Mouse (Mus musculus) heart, postnatal 0 days (tissue): ENCODE results near the gene Mid1. TPM values are rescaled to one million over a fixed set of nuclear protein-coding genes. Genes with fewer than 3 reads are reported as not detected.
"Not testable (repeated sequence)": the region's sequence is repeated elsewhere in the genome, so short reads cannot be mapped to it uniquely, and the experiment has no call there.

Source experiments
- ATAC-seq: fragments of 200-750 bp; cut with Nextera tagmentation; 2 replicates; pipeline ENCODE4 v1.8.0; 2017; ENCODE audit warnings: low read depth, moderate number of reproducible peaks, moderate library complexity; ENCODE audit not compliant: insufficient read depth
- DNase-seq: peaks from one replicate; pipeline ENCODE4 v3.0.0-alpha.2; 2016; ENCODE audit warnings: low spot score
- H3K27ac ChIP-seq: fragments of 300-500 bp; sonication (generic); 2 replicates; pipeline ENCODE4 v1.5.1; 2014; ENCODE audit warnings: low read depth, mild to moderate bottlenecking
- H3K27me3 ChIP-seq: fragments of 300-500 bp; sonication (generic); 2 replicates; pipeline ENCODE4 v1.6.1; 2014; ENCODE audit warnings: low read length, mixed read lengths; ENCODE audit not compliant: control insufficient read depth, insufficient read depth
- H3K36me3 ChIP-seq: fragments of 300-500 bp; sonication (generic); replicated peaks from 2 replicates; pipeline ENCODE4 v1.6.1; 2014; ENCODE audit warnings: low read length, mixed read lengths; ENCODE audit not compliant: control insufficient read depth, insufficient read depth
- H3K4me1 ChIP-seq: fragments of 300-500 bp; sonication (generic); 2 replicates; pipeline ENCODE4 v1.6.1; 2014; ENCODE audit warnings: antibody characterized with exemption; ENCODE audit not compliant: control insufficient read depth, insufficient read depth
- H3K4me2 ChIP-seq: fragments of 300-500 bp; sonication (generic); 2 replicates; pipeline ENCODE4 v1.6.1; 2014; ENCODE audit warnings: low read depth, mild to moderate bottlenecking, low read length, moderate library complexity
- H3K4me3 ChIP-seq: fragments of 300-500 bp; sonication (generic); 2 replicates; pipeline ENCODE4 v1.5.1; 2014; ENCODE audit warnings: low read depth, low read length
- H3K9ac ChIP-seq: fragments of 300-500 bp; sonication (generic); replicated peaks from 2 replicates; pipeline ENCODE4 v1.6.1; 2014; ENCODE audit warnings: low read depth, low read length, mixed read lengths
- H3K9me3 ChIP-seq: fragments of 300-500 bp; sonication (generic); replicated peaks from 2 replicates; pipeline ENCODE4 v1.6.1; 2016; ENCODE audit warnings: low read length; ENCODE audit not compliant: control insufficient read depth
- CTCF ChIP-seq: IDR thresholded peaks from 2 replicates; pipeline ENCODE4 v1.5.1; 2016; ENCODE audit warnings: antibody characterized with exemption, control low read depth, low read depth
- EP300 ChIP-seq: IDR thresholded peaks from 2 replicates; pipeline ENCODE4 v1.6.1; 2016; ENCODE audit warnings: antibody characterized with exemption, low read depth
- WGBS: fragments of 180-500 bp; shearing (Covaris S2); extraction: QIAGEN DNeasy Blood & Tissue Kit; methylation state at CpG from one replicate; pipeline ENCODE4 v1.1.7; 2014; 5-methylcytosine and 5-hydroxymethylcytosine counted together
- polyA plus RNA-seq: library from polyadenylated mRNA; unstranded; fragments of >200 nt; fragmentation: Nextera tagmentation; extraction: Ambion mirVana; gene quantifications from 2 replicates; pipeline ENCODE4 v1.2.1, GENCODE M21; 2015
- total RNA-seq: library from RNA; depleted of rRNA; stranded (reverse); fragments of >200 nt; gene quantifications from 2 replicates; pipeline ENCODE4 v1.2.3, GENCODE M21; 2014; ENCODE audit warnings: low replicate concordance

The Mid1 gene
- total and polyA plus RNA-seq, 2 experiments from 2014 or later, result 2.8 to 10.6 TPM

DNA sequence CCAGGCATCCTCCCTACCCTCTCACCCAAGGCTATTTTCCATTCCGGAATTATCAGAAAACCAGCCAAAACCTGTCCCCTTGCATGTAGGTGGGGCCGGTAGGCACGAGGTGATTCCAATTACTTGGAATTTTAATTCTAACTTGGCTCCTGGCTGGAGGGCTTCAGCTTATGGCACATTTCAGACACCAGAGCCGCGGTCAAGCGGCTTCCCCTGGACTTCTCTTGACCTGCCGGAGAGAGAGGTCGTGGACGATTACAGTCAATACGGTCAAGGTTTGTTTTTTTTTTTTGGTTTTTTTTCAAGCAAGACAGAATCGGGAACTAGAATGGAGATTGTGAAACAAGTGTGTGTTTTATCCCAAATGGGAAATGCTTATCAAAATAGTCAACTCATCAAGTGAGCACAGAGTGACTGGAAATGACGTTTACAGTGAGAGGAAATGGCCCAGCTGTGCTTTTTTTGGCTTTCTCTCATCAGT is 295.9 kb downstream of the Mid1 start:
- ATAC-seq, result no peak
- DNase-seq, result peak; percentile 56
- Histone ChIP-seq H3K9me3 (peaks cover 9% of the 10 kb centered on the region; the same call in 1 of the 2 replicates), H3K36me3 (peaks cover 14% of the 10 kb centered on the region), H3K4me2 (no peak overlapping the region; the same call in 1 of the 2 replicates), H3K4me1 (no peaks in the 10 kb centered on the region; the same call in 1 of the 2 replicates), H3K27ac (no peak overlapping the region), H3K27me3 (peaks cover 38% of the 10 kb centered on the region; the same call in 1 of the 2 replicates), H3K4me3 (no peak overlapping the region; the same call in 1 of the 2 replicates), H3K9ac (no peak overlapping the region)
- TF ChIP-seq EP300 (no peak), CTCF (no peak)
- 49% methylated on average over 12 of the region's 12 CpGs for WGBS

DNA sequence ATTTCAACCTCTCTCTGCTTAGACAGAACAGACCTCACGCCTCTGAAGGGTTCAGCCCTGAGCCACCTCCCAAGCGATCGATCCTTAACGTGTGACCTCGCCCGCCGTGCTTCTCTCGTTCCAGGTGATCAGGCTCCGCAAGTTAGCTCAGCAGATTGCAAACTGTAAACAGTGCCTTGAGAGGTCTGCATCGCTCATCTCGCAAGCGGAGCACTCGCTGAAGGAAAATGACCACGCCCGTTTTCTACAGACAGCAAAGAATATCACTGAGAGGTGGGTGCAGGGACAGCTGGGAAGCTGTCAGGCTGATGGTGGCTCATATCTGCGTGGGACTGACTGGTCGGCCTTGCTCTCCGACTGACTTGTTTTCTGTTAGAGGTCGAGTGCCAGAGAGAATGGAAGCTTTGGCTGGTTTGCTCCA is 296.8 kb downstream of the Mid1 start:
- peaks cover 38% of the 10 kb centered on the region; the same call in 1 of the 2 replicates for H3K27me3 ChIP-seq
- H3K36me3 ChIP-seq, result peaks cover 15% of the 10 kb centered on the region
- not testable (repeated sequence) for H3K9ac ChIP-seq, ATAC-seq, H3K27ac ChIP-seq, DNase-seq, H3K9me3 ChIP-seq, H3K4me3 ChIP-seq, H3K4me1 ChIP-seq
- peak overlapping the region; percentile 2; the same call in 1 of the 2 replicates for H3K4me2 ChIP-seq
- WGBS, result 57% methylated on average over 19 of the region's 19 CpGs

DNA sequence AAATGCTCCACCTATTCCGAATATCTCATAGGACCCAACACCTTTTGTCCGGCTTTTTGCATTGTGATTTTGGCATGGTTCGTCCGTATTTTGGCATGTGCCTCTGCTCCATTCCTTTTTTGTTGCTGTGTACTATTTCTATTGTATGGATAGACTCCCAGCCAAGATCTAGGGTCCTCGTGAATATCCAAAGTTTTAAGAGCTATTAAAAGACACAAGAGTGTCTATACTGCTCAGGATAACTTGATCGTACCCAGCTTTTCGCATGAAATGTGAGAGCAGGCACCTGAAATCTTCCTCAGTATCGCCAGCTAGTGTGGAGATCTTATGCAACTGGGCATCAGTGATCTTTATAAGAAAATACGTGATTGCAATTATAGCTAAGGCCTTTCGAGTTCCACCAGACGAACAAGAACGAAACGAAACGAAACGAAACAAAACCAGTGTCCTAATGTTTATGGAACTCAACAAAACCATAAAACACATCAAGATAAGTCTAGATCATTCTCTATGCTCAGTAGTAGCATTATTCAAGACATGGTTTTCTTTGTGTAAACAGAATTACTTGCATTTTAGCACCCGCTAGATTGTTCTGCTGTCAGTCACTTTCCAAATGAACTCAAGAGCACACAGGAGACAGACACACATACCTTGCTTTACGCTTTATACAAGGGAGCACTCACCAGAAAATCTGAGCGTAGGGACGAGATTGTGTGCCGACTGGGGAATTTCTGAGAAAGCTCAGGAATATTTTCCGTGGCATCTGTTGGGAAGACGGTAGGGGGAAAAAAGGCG is 297.8 kb downstream of the Mid1 start:
- not testable (repeated sequence) for H3K4me1 ChIP-seq, H3K4me2 ChIP-seq, DNase-seq, H3K27ac ChIP-seq, ATAC-seq, H3K9ac ChIP-seq
- 64% methylated on average over 23 of the region's 23 CpGs for WGBS
- H3K27me3 ChIP-seq, result peaks cover 38% of the 10 kb centered on the region; the same call in 1 of the 2 replicates
- H3K36me3 ChIP-seq, result peaks cover 21% of the 10 kb centered on the region
- peaks cover 15% of the 10 kb centered on the region; the same call in 1 of the 2 replicates for H3K9me3 ChIP-seq
- peak overlapping the region; percentile 4; the same call in 1 of the 2 replicates for H3K4me3 ChIP-seq

DNA sequence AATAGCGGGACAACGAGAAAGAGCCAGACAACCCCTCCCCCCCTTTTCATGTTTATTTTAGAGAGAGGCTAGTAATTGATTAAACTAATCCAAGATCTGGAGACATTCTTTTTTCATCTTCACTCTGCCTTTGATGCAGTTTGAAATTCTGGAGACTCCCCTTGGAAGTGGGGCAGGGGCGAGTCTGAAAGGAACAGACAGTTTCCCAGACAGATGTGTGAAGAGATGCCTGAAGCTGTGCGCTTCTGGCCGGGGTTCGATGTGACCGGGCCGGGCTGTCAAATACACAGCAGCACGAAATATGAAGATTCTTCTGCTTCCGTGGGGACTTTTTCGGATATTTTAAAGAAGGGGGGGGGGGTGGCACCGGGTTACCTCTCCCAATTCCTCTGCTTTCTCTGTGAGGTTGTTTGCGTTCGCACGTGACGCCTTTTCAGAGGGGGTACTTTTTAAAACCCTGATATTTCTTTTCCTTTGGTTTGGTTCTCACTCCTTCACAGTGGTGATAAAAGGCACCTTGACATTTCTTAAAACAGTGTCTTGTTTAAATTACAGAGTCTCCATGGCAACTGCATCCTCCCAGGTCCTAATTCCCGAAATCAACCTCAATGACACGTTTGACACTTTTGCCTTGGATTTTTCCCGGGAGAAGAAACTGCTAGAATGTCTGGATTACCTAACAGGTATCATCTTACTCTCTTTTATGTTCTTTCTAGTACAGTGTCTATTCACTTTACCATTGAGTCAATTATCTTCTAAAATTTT is 298.6 kb downstream of the Mid1 start:
- not testable (repeated sequence) for DNase-seq, H3K9ac ChIP-seq, ATAC-seq, H3K27ac ChIP-seq, H3K4me1 ChIP-seq, H3K4me2 ChIP-seq
- H3K27me3 ChIP-seq, result peaks cover 38% of the 10 kb centered on the region; the same call in 1 of the 2 replicates
- peaks cover 18% of the 10 kb centered on the region for H3K9me3 ChIP-seq
- peaks cover 24% of the 10 kb centered on the region for H3K36me3 ChIP-seq
- H3K4me3 ChIP-seq, result peak overlapping the region; percentile 4; the same call in 1 of the 2 replicates
- 64% methylated on average over 19 of the region's 19 CpGs for WGBS

DNA sequence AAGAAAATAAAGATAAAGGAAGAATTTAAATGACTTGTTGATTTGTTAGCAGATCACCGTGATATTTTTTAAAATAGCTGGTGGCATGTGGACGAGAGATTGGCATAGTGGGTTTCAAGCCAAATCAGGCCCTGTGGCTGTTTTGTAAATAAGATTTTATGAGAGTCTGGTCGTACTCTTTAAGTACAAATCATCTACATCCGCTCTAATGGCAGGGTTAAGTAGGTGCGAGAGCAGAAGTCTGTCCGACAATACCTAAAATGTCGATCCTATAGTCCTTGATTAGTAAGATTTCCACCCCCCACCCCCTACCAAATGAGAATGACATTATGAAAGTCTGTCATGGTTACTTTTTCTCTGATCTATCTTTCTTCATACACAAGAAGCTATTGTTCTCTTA is 299.3 kb downstream of the Mid1 start:
- H3K9me3 ChIP-seq, result peaks cover 25% of the 10 kb centered on the region
- H3K4me3 ChIP-seq, DNase-seq: not testable (repeated sequence)

DNA sequence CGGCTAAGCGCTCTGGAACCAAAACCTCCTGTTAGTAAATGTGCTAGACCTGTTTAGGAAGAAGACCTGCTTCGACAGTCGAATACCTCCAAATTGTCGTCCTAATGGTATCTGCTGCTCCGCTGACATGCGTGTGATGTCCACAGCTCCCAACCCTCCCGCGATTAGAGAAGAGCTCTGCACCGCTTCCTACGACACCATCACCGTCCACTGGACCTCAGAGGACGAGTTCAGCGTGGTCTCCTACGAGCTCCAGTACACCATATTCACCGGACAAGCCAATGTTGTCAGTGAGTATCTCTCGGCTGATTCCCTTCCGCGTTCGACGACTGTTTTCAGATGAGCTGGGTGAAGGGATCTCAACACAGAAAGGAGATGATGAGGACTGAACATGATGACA is 299.9 kb downstream of the Mid1 start:
- Histone ChIP-seq H3K27me3 (peaks cover 43% of the 10 kb centered on the region; the same call in 1 of the 2 replicates), H3K36me3 (peaks cover 29% of the 10 kb centered on the region), H3K9me3 (peaks cover 30% of the 10 kb centered on the region)
- H3K4me1 ChIP-seq, ATAC-seq, H3K4me2 ChIP-seq, H3K27ac ChIP-seq, DNase-seq, H3K4me3 ChIP-seq, H3K9ac ChIP-seq: not testable (repeated sequence)
- 73% methylated on average over 21 of the region's 21 CpGs for WGBS

More for the DNA sequence above, 299.3 kb downstream of the Mid1 start:
- not testable (repeated sequence) for H3K9ac ChIP-seq, H3K4me2 ChIP-seq, H3K4me1 ChIP-seq, ATAC-seq, H3K27ac ChIP-seq
- H3K27me3 ChIP-seq, result peaks cover 43% of the 10 kb centered on the region; the same call in 1 of the 2 replicates
- 66% methylated on average over 7 of the region's 7 CpGs for WGBS
- H3K36me3 ChIP-seq, result peaks cover 29% of the 10 kb centered on the region

DNA sequence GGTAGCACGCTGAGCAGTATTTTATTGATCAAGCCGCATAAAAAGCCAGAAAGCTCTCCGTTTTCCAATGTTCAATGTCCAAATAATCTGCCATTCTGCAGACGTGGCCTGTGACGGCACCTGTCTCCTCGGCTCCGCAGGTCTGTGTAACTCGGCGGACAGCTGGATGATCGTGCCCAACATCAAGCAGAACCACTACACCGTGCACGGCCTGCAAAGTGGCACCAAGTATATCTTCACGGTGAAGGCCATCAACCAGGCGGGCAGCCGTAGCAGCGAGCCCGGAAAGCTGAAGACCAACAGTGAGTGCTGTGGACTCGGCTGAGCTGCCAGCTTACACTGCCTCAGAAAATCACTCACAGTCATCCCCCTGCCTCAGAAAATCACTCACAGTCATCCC is 300.8 kb downstream of the Mid1 start:
- H3K4me2 ChIP-seq, H3K4me1 ChIP-seq, DNase-seq, ATAC-seq, H3K27ac ChIP-seq, H3K9ac ChIP-seq, H3K4me3 ChIP-seq: not testable (repeated sequence)
- H3K9me3 ChIP-seq, result peaks cover 38% of the 10 kb centered on the region
- H3K27me3 ChIP-seq, result peaks cover 40% of the 10 kb centered on the region; the same call in 1 of the 2 replicates
- WGBS, result 75% methylated on average over 18 of the region's 18 CpGs
- peaks cover 29% of the 10 kb centered on the region for H3K36me3 ChIP-seq
